Mouse (Mus musculus) heart, postnatal 25 days (tissue): ENCODE results near the gene Tbc1d10c. TPM values are rescaled to one million over a fixed set of nuclear protein-coding genes. Genes with fewer than 3 reads are reported as not detected.

Experiments used
- DNase-seq: peaks from one replicate; pipeline ENCODE4 v3.0.0; 2022; ENCODE audit warnings: low spot score
- intact Hi-C: fragments of 180-260 bp; cut with DNase I; formaldehyde crosslinking; loops from one replicate; pipeline ENCODE4 v1.15.1; 2025
- total RNA-seq, 2 experiments: library from RNA; stranded (reverse); gene quantifications; 2 replicates each; pipeline ENCODE4 v1.2.3; 2021

Gene Tbc1d10c
- 1 to 10 TPM; 9.2 to 9.3 TPM for total RNA-seq

- no peak for DNase-seq
- intact Hi-C loops, result no loop called here
Observed at GRCm38 (mm10) chr19:4190831-4191334, at the start of gene Tbc1d10c. Tbc1d10c (minus strand) TSS chr19:4191284.

- intact Hi-C loops, result no loop called here
Observed at GRCm38 (mm10) chr19:4240247-4240668, 49.2 kb upstream of the Tbc1d10c start.

GRCm38 (mm10) chr19:4234548-4234947 is 43.5 kb upstream of the Tbc1d10c start:
- no peak for DNase-seq
- intact Hi-C loops, result no loop called here

More at GRCm38 (mm10) chr19:4240247-4240668, 49.2 kb upstream of the Tbc1d10c start:
- DNase-seq, result no peak

GRCm38 (mm10) chr19:4232651-4233050 is 41.6 kb upstream of the Tbc1d10c start:
- intact Hi-C loops, result no loop called here

GRCm38 (mm10) chr19:4232186-4232572 is 41.1 kb upstream of the Tbc1d10c start:
- intact Hi-C loops, result no loop called here

More at GRCm38 (mm10) chr19:4232651-4233050, 41.6 kb upstream of the Tbc1d10c start:
- no peak for DNase-seq

GRCm38 (mm10) chr19:4231253-4232185 is 40.4 kb upstream of the Tbc1d10c start, which contains the start of gene Pold4:
Pold4 (plus strand) TSS chr19:4231899.
- intact Hi-C loops, result no loop called here
- DNase-seq, result peak; percentile 98

More at GRCm38 (mm10) chr19:4232186-4232572, 41.1 kb upstream of the Tbc1d10c start:
- no peak for DNase-seq

GRCm38 (mm10) chr19:4230415-4230814 is 39.3 kb upstream of the Tbc1d10c start:
- intact Hi-C loops, result no loop called here

GRCm38 (mm10) chr19:4229451-4230076 is 38.5 kb upstream of the Tbc1d10c start:
- no peak for DNase-seq

More at GRCm38 (mm10) chr19:4230415-4230814, 39.3 kb upstream of the Tbc1d10c start:
- DNase-seq, result no peak

GRCm38 (mm10) chr19:4228891-4229290 is 37.8 kb upstream of the Tbc1d10c start:
- DNase-seq, result no peak
- intact Hi-C loops, result loop anchor here (1.0 to 5.0 kb wide), 4 partner anchors 22 to 212 kb away; partner anchors contain the start of gene Pitpnm1

More at GRCm38 (mm10) chr19:4229451-4230076, 38.5 kb upstream of the Tbc1d10c start:
- intact Hi-C loops, result loop anchor here (2.0 to 5.0 kb wide), 3 partner anchors 107 to 212 kb away; partner anchors contain the start of gene Pitpnm1

- intact Hi-C loops, result loop anchor here (1.0 to 5.0 kb wide), 4 partner anchors 21 to 211 kb away; partner anchors contain the start of gene Pitpnm1
- peak; percentile 63 for DNase-seq
Observed at GRCm38 (mm10) chr19:4227894-4228678, 37.0 kb upstream of the Tbc1d10c start.

GRCm38 (mm10) chr19:4227446-4227845 is 36.4 kb upstream of the Tbc1d10c start:
- intact Hi-C loops, result loop anchor here (5.0 kb wide), 2 partner anchors 105 to 210 kb away; no protein-coding TSS in a partner anchor
- no peak for DNase-seq

- DNase-seq, result no peak
Observed at GRCm38 (mm10) chr19:4226779-4227178, 35.7 kb upstream of the Tbc1d10c start.

GRCm38 (mm10) chr19:4222165-4222564 is 31.1 kb upstream of the Tbc1d10c start:
- DNase-seq, result no peak
- intact Hi-C loops, result no loop called here

More at GRCm38 (mm10) chr19:4226779-4227178, 35.7 kb upstream of the Tbc1d10c start:
- intact Hi-C loops, result loop anchor here (5.0 kb wide), 2 partner anchors 104 to 209 kb away; no protein-coding TSS in a partner anchor

GRCm38 (mm10) chr19:4220957-4221743 is 30.1 kb upstream of the Tbc1d10c start:
- intact Hi-C loops, result no loop called here
- no peak for DNase-seq

GRCm38 (mm10) chr19:4220416-4220815 is 29.3 kb upstream of the Tbc1d10c start:
- intact Hi-C loops, result no loop called here
- no peak for DNase-seq

- intact Hi-C loops, result no loop called here
- DNase-seq, result no peak
Observed at GRCm38 (mm10) chr19:4219943-4220342, 28.9 kb upstream of the Tbc1d10c start.

- intact Hi-C loops, result no loop called here
Observed at GRCm38 (mm10) chr19:4218784-4219183, 27.7 kb upstream of the Tbc1d10c start.

GRCm38 (mm10) chr19:4218293-4218692 is 27.2 kb upstream of the Tbc1d10c start:
- DNase-seq, result no peak
- intact Hi-C loops, result no loop called here

More at GRCm38 (mm10) chr19:4218784-4219183, 27.7 kb upstream of the Tbc1d10c start:
- DNase-seq, result no peak
